Mouse (Mus musculus): Measurements from ENCODE around the gene Tns3.
"Not testable (repeated sequence)": the region's sequence is repeated elsewhere in the genome, so short reads cannot be mapped to it uniquely, and the experiment has no call there.

The Tns3 gene

GRCm38 (mm10) chr11:8644272-8644671 lies 20.1 kb downstream of the Tns3 start:
- no peak for DNase-seq

- DNase-seq: no peak
Observed at GRCm38 (mm10) chr11:8641634-8642277, 22.6 kb downstream of the Tns3 start.

- no peak for DNase-seq
Observed at GRCm38 (mm10) chr11:8639726-8640125, 24.6 kb downstream of the Tns3 start.

- no peak for DNase-seq
Observed at GRCm38 (mm10) chr11:8639007-8639718, 25.2 kb downstream of the Tns3 start.

GRCm38 (mm10) chr11:8637469-8638447 lies 26.6 kb downstream of the Tns3 start:
- no peak for DNase-seq

GRCm38 (mm10) chr11:8636680-8637079 lies 27.7 kb downstream of the Tns3 start:
- no peak for DNase-seq

GRCm38 (mm10) chr11:8635778-8636177 lies 28.6 kb downstream of the Tns3 start:
- no peak for DNase-seq

- DNase-seq: no peak
Observed at GRCm38 (mm10) chr11:8634728-8635410, 29.5 kb downstream of the Tns3 start.

- no peak for DNase-seq
Observed at GRCm38 (mm10) chr11:8632163-8632562, 32.2 kb downstream of the Tns3 start.

- no peak for DNase-seq
Observed at GRCm38 (mm10) chr11:8629862-8630390, 34.4 kb downstream of the Tns3 start.

GRCm38 (mm10) chr11:8629326-8629725 lies 35.0 kb downstream of the Tns3 start:
- no peak for DNase-seq

- no peak for DNase-seq
Observed at GRCm38 (mm10) chr11:8628846-8629253, 35.5 kb downstream of the Tns3 start.

GRCm38 (mm10) chr11:8627156-8627555 lies 37.2 kb downstream of the Tns3 start:
- no peak for DNase-seq

GRCm38 (mm10) chr11:8626715-8627114 lies 37.6 kb downstream of the Tns3 start:
- DNase-seq: no peak

GRCm38 (mm10) chr11:8625915-8626604 lies 38.3 kb downstream of the Tns3 start:
- DNase-seq: no peak

GRCm38 (mm10) chr11:8625451-8625850 lies 38.9 kb downstream of the Tns3 start:
- no peak for DNase-seq

GRCm38 (mm10) chr11:8624179-8624886 lies 40.0 kb downstream of the Tns3 start:
- no peak for DNase-seq

- DNase-seq: no peak
Observed at GRCm38 (mm10) chr11:8623852-8624178, 40.5 kb downstream of the Tns3 start.

- no peak for DNase-seq
Observed at GRCm38 (mm10) chr11:8622668-8623067, 41.7 kb downstream of the Tns3 start.

- DNase-seq: not testable (repeated sequence)
Observed at GRCm38 (mm10) chr11:8619111-8619510, 45.2 kb downstream of the Tns3 start.

- DNase-seq: no peak
Observed at GRCm38 (mm10) chr11:8618301-8618700, 46.0 kb downstream of the Tns3 start.
